Mouse (Mus musculus): ENCODE results near the gene Casz1.

- no peak for TF ChIP-seq CTCF (IDR thresholded peaks at IDR 0.05; ENCODE audit: low read depth)
- no peak for TF ChIP-seq EP300 (optimal IDR thresholded peaks at IDR 0.05)
These were observed 43.4 kb downstream of the Casz1 start for GRCm38 (mm10) chr4:148847636-148848035.
